Comparison of ENCODE assay signal across 31 mouse cellular contexts in the genomic region with DNA sequence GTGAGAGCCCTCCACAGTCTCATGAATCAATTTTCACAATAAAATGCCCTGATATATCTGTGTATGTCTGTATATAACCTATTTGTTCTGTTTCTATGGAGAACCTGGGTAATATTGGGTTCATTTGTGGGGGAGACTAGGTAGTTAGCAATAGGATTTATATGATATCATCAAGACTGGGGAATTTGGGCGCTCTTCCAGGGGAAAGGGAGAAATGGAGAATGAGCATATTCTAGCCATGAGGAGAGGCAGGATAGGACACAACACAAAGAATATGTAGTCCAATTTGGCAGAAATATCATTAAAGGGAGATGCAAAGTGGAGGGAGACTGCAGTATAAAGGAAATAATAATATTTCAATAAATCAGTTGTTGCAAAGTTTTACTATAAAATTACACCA.
"Had no signal": no experiment of that assay in that cellular context is flagged by ENCODE, and none has a peak within 500 bp of the region (broad histone marks: within the 10 kb centered on the region; RNA-seq: fewer than 3 reads in every experiment).

No protein-coding gene starts in this region.

- H3K36me3 ChIP-seq: limb, embryonic 10.5 days; limb, embryonic 12.5 days; limb, embryonic 13.5 days; limb, embryonic 15.5 days; liver, embryonic 12.5 days; liver, embryonic 13.5 days; liver, embryonic 15.5 days; lung, embryonic 15.5 days; midbrain, embryonic 10.5 days; midbrain, embryonic 12.5 days; midbrain, embryonic 13.5 days; midbrain, embryonic 15.5 days; neural tube, embryonic 12.5 days had no signal

- H3K9me3 ChIP-seq: limb, embryonic 10.5 days; limb, embryonic 12.5 days; limb, embryonic 13.5 days; limb, embryonic 15.5 days; liver, embryonic 12.5 days; liver, embryonic 13.5 days; liver, embryonic 15.5 days; lung, embryonic 15.5 days; megakaryocyte, embryonic 14.5 days; midbrain, embryonic 10.5 days; midbrain, embryonic 12.5 days; midbrain, embryonic 13.5 days; midbrain, embryonic 15.5 days; neural tube, embryonic 12.5 days had no signal

- DNase-seq: left cerebral cortex, postnatal 4 days; liver; liver, embryonic 13.5 days; liver, postnatal 0 days; lung, adult 18-20 months; lung, adult 2 months; lung, embryonic 14.5 days; lung, postnatal 10 days; lung, postnatal 14 days; lung, postnatal 4 days; midbrain, embryonic 14.5 days had no signal

- ATAC-seq: liver, embryonic 12.5 days; liver, postnatal 0 days; lung, postnatal 0 days; midbrain, embryonic 13.5 days; midbrain, embryonic 15.5 days; midbrain, embryonic 16.5 days had no signal

- H3K27me3 ChIP-seq: limb, embryonic 15.5 days; midbrain, embryonic 13.5 days; midbrain, embryonic 15.5 days; neural tube, embryonic 12.5 days had no signal

- H3K9ac ChIP-seq: limb, embryonic 12.5 days; limb, embryonic 13.5 days; limb, embryonic 15.5 days; liver, embryonic 12.5 days; liver, embryonic 13.5 days; liver, embryonic 14.5 days; liver, embryonic 15.5 days; liver, postnatal 0 days; lung, embryonic 14.5 days; lung, embryonic 15.5 days; midbrain, embryonic 12.5 days; midbrain, embryonic 13.5 days; midbrain, embryonic 15.5 days; neural tube, embryonic 12.5 days had no signal

- H3K4me1 ChIP-seq: limb, embryonic 12.5 days; liver, embryonic 12.5 days; liver, embryonic 13.5 days; liver, embryonic 15.5 days; megakaryocyte, embryonic 14.5 days; midbrain, embryonic 12.5 days; midbrain, embryonic 15.5 days; neural tube, embryonic 12.5 days had no signal

- H3K4me3 ChIP-seq: limb, embryonic 10.5 days; limb, embryonic 12.5 days; limb, embryonic 13.5 days; limb, embryonic 15.5 days; liver, embryonic 12.5 days; liver, embryonic 13.5 days; liver, embryonic 15.5 days; lung, embryonic 15.5 days; megakaryocyte, embryonic 14.5 days; midbrain, embryonic 10.5 days; midbrain, embryonic 12.5 days; midbrain, embryonic 13.5 days; midbrain, embryonic 15.5 days; myocyte; neural tube, embryonic 12.5 days had no signal

- H3K27ac ChIP-seq: limb, embryonic 10.5 days; limb, embryonic 12.5 days; limb, embryonic 13.5 days; limb, embryonic 15.5 days; liver, embryonic 12.5 days; liver, embryonic 13.5 days; liver, embryonic 14.5 days; liver, embryonic 15.5 days; lung, embryonic 15.5 days; macrophage; midbrain, embryonic 10.5 days; midbrain, embryonic 12.5 days; midbrain, embryonic 13.5 days; midbrain, embryonic 15.5 days; neural tube, embryonic 12.5 days had no signal

- H3K4me2 ChIP-seq: limb, embryonic 12.5 days; limb, embryonic 13.5 days; limb, embryonic 15.5 days; liver, embryonic 11.5 days; liver, embryonic 12.5 days; liver, embryonic 13.5 days; liver, embryonic 15.5 days; lung, embryonic 14.5 days; lung, embryonic 15.5 days; midbrain, embryonic 11.5 days; midbrain, embryonic 12.5 days; midbrain, embryonic 13.5 days; midbrain, embryonic 15.5 days; neural tube, embryonic 12.5 days had no signal
